In the genomic region with DNA sequence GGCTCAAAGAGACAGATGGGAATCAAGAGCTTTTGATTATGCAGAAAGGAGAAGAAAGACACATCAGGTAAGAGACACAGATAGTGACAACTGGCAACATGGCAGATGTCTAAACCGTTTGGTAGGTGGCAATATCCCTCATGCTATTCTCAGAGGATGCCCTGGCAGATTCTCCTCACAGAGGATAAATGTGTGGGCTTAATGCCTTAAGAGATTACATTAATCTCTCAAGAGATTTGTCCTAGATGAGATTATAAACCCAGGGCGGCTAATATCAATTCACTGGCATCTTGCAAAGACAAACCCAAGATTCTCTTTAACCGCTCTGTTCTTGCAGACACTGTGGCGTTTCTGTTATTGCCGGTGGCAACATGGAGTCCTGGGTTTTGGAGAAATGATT, we compare ENCODE assay signal across 20 mouse cellular contexts. TPM values are rescaled to one million over a fixed set of nuclear protein-coding genes. Genes with fewer than 3 reads are reported as not detected.
"Had no signal": no experiment of that assay in that cellular context is flagged by ENCODE, and none has a peak within 500 bp of the region (broad histone marks: within the 10 kb centered on the region; RNA-seq: fewer than 3 reads in every experiment).

No protein-coding gene starts in this region.

- H3K4me2 ChIP-seq: liver, embryonic 11.5 days; liver, embryonic 13.5 days; liver, embryonic 15.5 days; lung, embryonic 15.5 days; midbrain, embryonic 12.5 days; neural tube, embryonic 12.5 days; stomach, embryonic 15.5 days had no signal

- DNase-seq: liver, embryonic 13.5 days; liver, postnatal 0 days; lung, adult 2 months; lung, postnatal 14 days; right cerebral cortex, postnatal 14 days; thymus, adult 2 months; thymus, postnatal 25 days; thymus, postnatal 4 days had no signal

- H3K27me3 ChIP-seq: liver, embryonic 13.5 days; liver, embryonic 15.5 days; lung, embryonic 15.5 days; megakaryocyte, embryonic 14.5 days; midbrain, embryonic 12.5 days; neural tube, embryonic 12.5 days; stomach, embryonic 15.5 days had no signal

- H3K36me3 ChIP-seq: liver, embryonic 13.5 days; liver, embryonic 15.5 days; lung, embryonic 15.5 days; midbrain, embryonic 12.5 days; neural tube, embryonic 12.5 days; stomach, embryonic 15.5 days had no signal

- H3K9me3 ChIP-seq: liver, embryonic 13.5 days; liver, embryonic 15.5 days; lung, embryonic 15.5 days; megakaryocyte, embryonic 14.5 days; neural tube, embryonic 12.5 days; stomach, embryonic 15.5 days had no signal

- ATAC-seq: liver, postnatal 0 days; lung, postnatal 0 days; midbrain, embryonic 16.5 days had no signal

- H3K4me3 ChIP-seq: liver, embryonic 13.5 days; liver, embryonic 15.5 days; lung, embryonic 15.5 days; megakaryocyte, embryonic 14.5 days; midbrain, embryonic 12.5 days; neural tube, embryonic 12.5 days; stomach, embryonic 15.5 days had no signal

- H3K9ac ChIP-seq: liver, embryonic 13.5 days; liver, embryonic 15.5 days; liver, postnatal 0 days; lung, embryonic 15.5 days; midbrain, embryonic 12.5 days; neural tube, embryonic 12.5 days; stomach, embryonic 15.5 days had no signal

- H3K27ac ChIP-seq: liver, embryonic 13.5 days; liver, embryonic 15.5 days; lung, embryonic 15.5 days; macrophage; midbrain, embryonic 12.5 days; neural tube, embryonic 12.5 days; stomach, embryonic 15.5 days; stomach, postnatal 0 days had no signal

- H3K4me1 ChIP-seq: liver, embryonic 13.5 days; liver, embryonic 15.5 days; lung, embryonic 15.5 days; megakaryocyte, embryonic 14.5 days; midbrain, embryonic 12.5 days; neural tube, embryonic 12.5 days; stomach, embryonic 15.5 days had no signal

RNA-seq across cellular contexts. Expression of a gene that starts 14.3 kb away (rescaled TPM):
- polyA plus RNA-seq: lung, adult 2 months; macrophage; midbrain, embryonic 12.5 days; midbrain, embryonic 16.5 days; urinary bladder, adult 2 months had no signal
